Mouse (Mus musculus): ENCODE data around the gene Nutm1. TPM values are rescaled to one million over a fixed set of nuclear protein-coding genes. Genes with fewer than 3 reads are reported as not detected.

Nutm1 gene
- total and polyA plus RNA-seq, 3 experiments = 0.04 to 0.13 TPM; not detected in 1

- DNase-seq (ENCODE audit: low read depth, low spot score) = peak; percentile 31
- no peaks in the 10 kb centered on the region; a peak in 1 of 4 replicates for H3K27me3 ChIP-seq (ENCODE audit: control insufficient read depth in 1 of 2, insufficient read depth in 2 of 2, low read length in 2 of 2)
These were observed 38.2 kb downstream of the Nutm1 start for GRCm38 (mm10) chr2:112220880-112221279.

GRCm38 (mm10) chr2:112217614-112218013 lies 41.5 kb downstream of the Nutm1 start:
- Histone ChIP-seq H3K4me3 (ENCODE audit: control insufficient read depth in 1 of 2, insufficient read depth in 1 of 2, low read depth in 2 of 2, low read length in 2 of 2) (no peak overlapping the region), H3K9ac (ENCODE audit: control insufficient read depth, low read depth, low read length, poor library complexity, severe bottlenecking) (no peak overlapping the region), H3K27ac (ENCODE audit: control insufficient read depth, low read depth, low read length) (no peak overlapping the region), H3K79me2 (ENCODE audit: control insufficient read depth, insufficient read depth, low read length, poor library complexity) (no peaks in the 10 kb centered on the region), H3K27me3 (ENCODE audit: control insufficient read depth in 1 of 2, insufficient read depth in 2 of 2, low read length in 2 of 2) (peaks cover 0 to 2% of the 10 kb centered on the region in 2 experiments; a peak in 1 of 4 replicates), H3K36me3 (ENCODE audit: control insufficient read depth in 1 of 2, insufficient read depth in 2 of 2, low read length in 2 of 2) (peaks cover 0 to 2% of the 10 kb centered on the region in 2 experiments; a peak in 1 of 4 replicates), H3K4me1 (ENCODE audit: control insufficient read depth in 1 of 2, insufficient read depth in 2 of 2, low read length in 2 of 2) (peaks cover 0 to 5% of the 10 kb centered on the region in 2 experiments; a peak in 1 of 4 replicates), H3K9me3 (replicated peaks; ENCODE audit: insufficient read depth, low read length) (no peaks in the 10 kb centered on the region)
- DNase-seq (ENCODE audit: low read depth, low spot score) = no peak
- TF ChIP-seq ZNF384 (IDR thresholded peaks at IDR 0.05; ENCODE audit: low read depth, low read length) (no peak), CTCF (IDR thresholded peaks at IDR 0.05 in 2 of 3, conservative IDR thresholded peaks at IDR 0.05 in 1 of 3; ENCODE audit: control insufficient read depth in 1 of 3, insufficient read depth in 1 of 3, low read depth in 2 of 3, low read length in 3 of 3, poor library complexity in 1 of 3, severe bottlenecking in 1 of 3) (no peak), MAX (IDR thresholded peaks at IDR 0.05; ENCODE audit: low read length) (no peak), MAFK (IDR thresholded peaks at IDR 0.05; ENCODE audit: borderline replicate concordance, low read depth, low read length) (no peak), POLR2AphosphoS5 (IDR thresholded peaks at IDR 0.05; ENCODE audit: borderline replicate concordance, low read depth, low read length) (no peak), POLR2AphosphoS2 (IDR thresholded peaks at IDR 0.05; ENCODE audit: low read length) (no peak), BHLHE40 (IDR thresholded peaks at IDR 0.05; ENCODE audit: borderline replicate concordance, low read depth, low read length) (no peak), JUND (IDR thresholded peaks at IDR 0.05; ENCODE audit: low read depth, low read length) (no peak), GATA1 (IDR thresholded peaks at IDR 0.05; ENCODE audit: low read depth, low read length) (no peak), EP300 (IDR thresholded peaks at IDR 0.05; ENCODE audit: low read depth in 1 of 2, low read length in 2 of 2) (no peak), MEF2A (IDR thresholded peaks at IDR 0.05; ENCODE audit: extremely low read depth, insufficient replicate concordance, low read depth, low read length, poor library complexity, severe bottlenecking) (no peak), CHD2 (IDR thresholded peaks at IDR 0.05; ENCODE audit: low read length) (no peak), MYB (IDR thresholded peaks at IDR 0.05; ENCODE audit: low read depth, low read length) (no peak), ELF1 (IDR thresholded peaks at IDR 0.05; ENCODE audit: low read depth, low read length) (no peak), SMC3 (IDR thresholded peaks at IDR 0.05; ENCODE audit: low read depth, low read length) (no peak), UBTF (IDR thresholded peaks at IDR 0.05; ENCODE audit: borderline replicate concordance, insufficient read depth, low read depth, low read length) (no peak), ZKSCAN1 (IDR thresholded peaks at IDR 0.05; ENCODE audit: low read depth, low read length) (no peak), CHD1 (IDR thresholded peaks at IDR 0.05; ENCODE audit: low read depth, low read length) (no peak)

More at GRCm38 (mm10) chr2:112220880-112221279, 38.2 kb downstream of the Nutm1 start:
- H3K9ac ChIP-seq (ENCODE audit: control insufficient read depth, low read depth, low read length, poor library complexity, severe bottlenecking) = no peak overlapping the region
- TF ChIP-seq JUND (IDR thresholded peaks at IDR 0.05; ENCODE audit: low read depth, low read length) (no peak), GATA1 (IDR thresholded peaks at IDR 0.05; ENCODE audit: low read depth, low read length) (peak; percentile 46; the same call in 1 of the 2 replicates), ZC3H11A (IDR thresholded peaks at IDR 0.05; ENCODE audit: low read depth, low read length) (no peak)
- peaks cover 0 to 6% of the 10 kb centered on the region in 2 experiments; a peak in 1 of 4 replicates for H3K4me1 ChIP-seq (ENCODE audit: control insufficient read depth in 1 of 2, insufficient read depth in 2 of 2, low read length in 2 of 2)
- H3K9me3 ChIP-seq (replicated peaks; ENCODE audit: insufficient read depth, low read length) = no peaks in the 10 kb centered on the region
- no peak overlapping the region for H3K4me3 ChIP-seq (ENCODE audit: control insufficient read depth in 1 of 2, insufficient read depth in 1 of 2, low read depth in 2 of 2, low read length in 2 of 2)
- H3K27ac ChIP-seq (ENCODE audit: control insufficient read depth, low read depth, low read length) = no peak overlapping the region
- H3K36me3 ChIP-seq (ENCODE audit: control insufficient read depth in 1 of 2, insufficient read depth in 2 of 2, low read length in 2 of 2) = peaks cover 0 to 2% of the 10 kb centered on the region in 2 experiments; a peak in 1 of 4 replicates
- no peaks in the 10 kb centered on the region for H3K79me2 ChIP-seq (ENCODE audit: control insufficient read depth, insufficient read depth, low read length, poor library complexity)
